Mouse (Mus musculus): ENCODE measurements around the gene Sult5a1. TPM values are rescaled to one million over a fixed set of nuclear protein-coding genes. Genes with fewer than 3 reads are reported as not detected.
"Not testable (repeated sequence)": the region's sequence is repeated elsewhere in the genome, so short reads cannot be mapped to it uniquely, and the experiment has no call there.

The Sult5a1 gene
- 1 to 10 TPM; 5.8 to 6.4 TPM for total RNA-seq (2021)
- long read RNA-seq, experiment 1, partial matches to known transcripts, result 0 of 2 reads
- long read RNA-seq, experiment 1, other reads (novel, unspliced or antisense), result 0 of 2 reads
- long read RNA-seq, experiment 2, partial matches to known transcripts, result 2 of 6 reads
- long read RNA-seq, experiment 2, other reads (novel, unspliced or antisense), result 2 of 6 reads

DNA sequence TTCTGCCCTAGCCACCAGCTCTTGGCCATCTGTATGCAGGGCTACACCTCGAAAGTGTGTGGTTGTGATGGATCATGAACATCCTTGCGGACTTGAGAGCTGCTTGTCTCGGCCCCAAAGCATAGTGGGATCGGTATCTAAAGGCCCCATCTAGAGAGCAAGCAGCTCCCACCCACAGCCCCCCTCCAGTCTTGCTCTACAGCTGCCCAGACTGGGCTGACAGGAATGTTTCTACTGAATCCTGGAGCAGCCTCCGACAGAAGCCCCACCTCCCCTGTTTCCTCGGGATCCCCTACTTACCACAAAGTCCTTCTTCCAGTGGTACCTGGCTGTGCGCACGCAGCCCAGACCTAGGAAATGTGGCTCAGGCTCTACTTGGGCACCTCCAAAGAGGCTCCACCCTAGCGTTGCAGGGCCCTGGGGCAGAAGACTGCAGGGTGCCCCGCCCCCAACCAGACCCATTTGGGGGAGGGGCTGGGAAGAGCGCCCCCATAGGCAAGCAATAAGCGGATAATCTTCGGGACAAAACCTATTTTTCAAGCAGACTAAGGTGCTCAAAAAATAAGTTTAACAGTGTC is at the start of gene Sult5a1:
Sult5a1 (minus strand) TSS at position 428 of the 578 bp plus-strand sequence.
- no peak for DNase-seq

GRCm38 (mm10) chr8:123203571-123203970 is 45.5 kb upstream of the Sult5a1 start:
- DNase-seq, result no peak

- peak; percentile 79 for DNase-seq
Observed at GRCm38 (mm10) chr8:123202288-123202687, 44.2 kb upstream of the Sult5a1 start.

GRCm38 (mm10) chr8:123199864-123200263 is 41.7 kb upstream of the Sult5a1 start:
- DNase-seq, result no peak

- DNase-seq, result not testable (repeated sequence)
Observed at GRCm38 (mm10) chr8:123197016-123197415, 38.9 kb upstream of the Sult5a1 start.

GRCm38 (mm10) chr8:123193771-123194170 is 35.7 kb upstream of the Sult5a1 start:
- no peak for DNase-seq

GRCm38 (mm10) chr8:123191908-123192307 is 33.8 kb upstream of the Sult5a1 start:
- DNase-seq, result no peak

GRCm38 (mm10) chr8:123190678-123191077 is 32.6 kb upstream of the Sult5a1 start:
- peak; percentile 85 for DNase-seq

DNA sequence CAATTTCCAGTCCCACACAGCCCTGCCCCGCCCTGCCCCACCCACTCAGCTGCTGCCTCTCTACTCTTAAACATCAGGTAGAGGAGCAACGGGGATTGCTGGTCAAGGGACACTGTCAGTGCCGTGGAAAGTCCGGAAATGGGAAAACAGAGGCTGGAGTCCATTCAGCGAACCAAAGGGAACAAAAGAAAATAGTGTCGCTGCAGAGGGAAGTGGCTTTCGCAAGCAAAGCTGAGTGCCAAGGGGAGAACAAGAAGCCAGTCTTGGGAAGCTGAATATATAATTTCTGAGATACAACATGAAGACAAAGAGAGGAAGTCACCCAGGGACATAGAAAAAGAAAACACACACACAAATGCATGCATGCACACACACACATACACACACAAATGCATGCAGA is 30.7 kb upstream of the Sult5a1 start:
- DNase-seq, result no peak

DNA sequence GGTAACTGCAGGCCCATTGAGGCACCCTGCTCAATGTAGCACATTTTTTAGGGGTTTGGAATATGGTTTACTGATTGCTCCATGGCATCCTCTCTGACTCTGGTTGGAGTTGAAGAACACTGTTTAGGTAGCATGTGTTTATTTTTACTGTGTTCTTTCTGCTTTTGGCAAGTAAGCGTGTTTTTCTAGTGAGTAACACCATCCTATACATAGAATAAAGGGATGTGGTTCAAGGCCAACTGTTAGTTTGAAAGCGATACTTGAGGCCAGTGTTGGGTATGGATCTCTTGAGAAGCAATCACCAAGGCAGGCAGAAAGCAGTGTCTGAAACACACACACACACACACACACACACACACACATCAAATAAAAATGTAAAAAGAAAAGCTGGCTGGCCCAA is 29.9 kb upstream of the Sult5a1 start:
- no peak for DNase-seq

DNA sequence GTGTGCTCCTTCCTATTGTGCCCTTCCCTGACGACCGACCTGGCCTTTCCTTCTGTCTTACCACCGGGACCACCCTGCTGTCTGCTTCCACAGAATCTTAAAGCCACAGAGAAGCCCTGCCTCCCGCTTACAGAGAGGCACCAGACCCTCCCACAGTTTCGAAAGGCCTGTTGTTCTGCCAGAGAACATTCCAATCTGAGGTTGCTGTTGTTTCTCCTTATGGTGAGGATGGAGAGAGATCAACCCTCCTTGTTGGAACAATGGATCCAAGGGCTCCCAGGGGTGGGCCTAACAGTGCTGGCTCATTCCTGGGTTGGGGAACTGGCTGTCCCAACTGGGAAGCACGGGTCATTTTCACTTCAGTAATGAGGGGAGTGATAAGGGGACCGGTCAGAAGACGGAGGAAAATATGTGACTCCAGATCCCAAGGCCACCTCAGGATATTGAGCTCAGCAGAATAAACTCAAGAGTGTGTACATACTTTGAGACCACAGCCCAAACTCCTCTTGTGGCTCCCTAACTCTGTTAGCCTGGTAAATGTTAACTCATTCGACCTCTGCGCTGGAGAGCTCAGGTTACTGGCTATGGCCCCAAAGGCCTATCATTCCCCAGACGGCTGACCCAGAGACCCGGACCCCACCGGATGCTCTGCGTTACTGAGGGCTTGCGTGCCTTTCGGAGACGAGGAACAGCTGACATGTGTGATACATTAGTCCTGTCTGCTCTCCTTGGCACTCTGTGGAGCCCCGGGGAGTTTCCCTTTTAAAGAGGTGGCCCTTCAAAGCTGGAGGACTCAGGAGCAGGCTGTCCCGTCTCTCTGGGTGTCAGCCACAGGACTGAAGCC is 27.7 kb upstream of the Sult5a1 start, which contains the start of gene Dpep1:
Dpep1 (plus strand) TSS at position 677 of the 844 bp plus-strand sequence.
- peak; percentile 37 for DNase-seq

- DNase-seq, result peak; percentile 37
Observed at GRCm38 (mm10) chr8:123181391-123181790, 23.3 kb upstream of the Sult5a1 start.

- no peak for DNase-seq
Observed at GRCm38 (mm10) chr8:123156070-123156773, 1.9 kb downstream of the Sult5a1 start.

DNA sequence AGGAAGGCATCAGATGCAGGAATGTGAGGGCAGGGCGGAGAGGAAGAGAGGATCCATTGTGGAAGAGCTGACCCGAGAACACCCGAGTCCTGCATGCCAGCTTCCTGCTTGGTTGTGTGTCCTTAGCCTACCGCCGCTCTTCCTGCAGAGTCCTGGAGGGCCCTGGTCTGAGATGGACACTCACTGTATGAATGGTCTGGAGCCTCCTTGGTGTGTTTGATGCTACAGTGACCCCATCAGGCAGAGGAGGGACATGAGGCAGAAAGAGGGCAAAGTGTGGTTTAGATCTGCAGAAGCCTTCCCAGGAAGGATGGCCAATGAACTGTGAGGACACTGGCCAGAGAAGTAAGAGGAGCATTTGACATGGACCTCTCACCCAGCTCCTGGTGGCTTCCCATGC is 2.9 kb downstream of the Sult5a1 start:
- DNase-seq, result peak; percentile 13

GRCm38 (mm10) chr8:123150737-123151171 is 7.4 kb downstream of the Sult5a1 start:
- DNase-seq, result no peak

GRCm38 (mm10) chr8:123146390-123146789 is 11.7 kb downstream of the Sult5a1 start:
- DNase-seq, result peak; percentile 2

DNA sequence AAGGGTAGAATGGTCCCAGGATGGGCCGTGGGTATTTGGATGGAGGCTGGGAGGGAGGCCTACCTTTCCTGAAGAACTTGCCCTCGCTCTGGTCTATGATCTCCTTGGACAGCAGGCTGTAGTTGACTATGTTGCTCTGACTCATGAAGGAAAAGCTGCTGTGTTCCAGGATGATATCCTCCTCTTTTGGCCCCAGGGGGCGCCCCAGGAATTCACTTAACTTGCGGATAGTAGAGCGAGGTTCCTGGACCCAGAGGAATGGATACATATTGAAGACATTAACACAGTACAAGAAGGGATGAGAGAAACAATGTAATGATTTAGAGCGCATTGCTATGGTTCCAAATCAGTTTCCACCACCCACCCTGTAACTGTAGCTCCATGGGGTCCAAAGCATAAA is 12.8 kb downstream of the Sult5a1 start:
- peak; percentile 61 for DNase-seq

DNA sequence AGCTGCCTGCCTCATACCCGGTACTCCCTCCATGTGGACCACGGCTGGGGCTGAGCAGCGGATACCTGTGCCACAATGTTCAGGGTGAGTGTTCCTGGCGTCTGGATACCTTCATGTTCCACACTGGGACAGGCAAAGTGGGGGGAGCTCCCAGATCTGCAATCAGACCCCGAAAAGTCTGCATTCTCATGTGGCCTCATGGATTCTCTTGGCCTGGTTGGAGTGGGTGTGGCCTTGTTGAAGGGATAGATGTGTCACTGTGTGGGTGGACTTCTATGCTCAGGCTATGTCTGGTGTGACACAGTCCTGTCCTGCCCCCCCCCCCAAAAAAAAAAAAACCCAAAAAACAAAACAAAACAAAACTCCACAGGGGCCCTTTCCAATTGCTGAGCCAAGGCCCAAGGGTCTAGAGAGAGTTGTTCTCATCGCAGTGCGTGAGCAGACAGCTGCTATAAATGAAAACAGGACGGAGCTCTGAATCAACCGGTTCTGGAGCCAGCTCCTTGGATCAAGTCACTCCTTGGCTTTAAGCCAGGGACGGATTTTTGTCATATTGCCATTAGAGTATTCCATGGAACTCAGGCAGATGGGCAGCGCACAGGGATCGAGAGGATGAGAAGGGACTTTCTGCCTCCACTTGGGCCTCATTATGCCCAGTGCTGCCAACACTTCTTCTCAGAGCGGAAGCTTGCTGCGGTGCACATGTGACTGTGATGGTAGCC is 16.2 kb downstream of the Sult5a1 start:
- peak; percentile 81 for DNase-seq

DNA sequence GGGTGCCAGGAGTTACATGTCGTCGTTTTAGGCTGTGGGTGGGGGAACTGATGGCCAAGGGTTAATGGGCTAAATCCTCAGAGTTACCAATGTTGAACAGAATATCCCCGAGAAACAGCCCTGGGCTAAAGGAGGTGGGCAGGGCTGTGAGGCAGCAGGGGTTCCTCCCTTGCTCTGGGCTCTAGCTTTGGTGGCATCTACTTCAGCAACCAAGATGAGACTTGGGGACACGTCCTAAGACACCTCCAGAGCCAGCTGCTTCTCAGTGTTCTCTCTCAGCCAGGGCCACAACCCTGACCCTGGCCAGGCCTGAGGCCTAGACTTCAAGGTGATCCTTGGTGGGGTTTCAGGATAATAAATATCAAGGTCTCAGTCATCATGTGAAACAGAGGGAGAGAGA is 19.4 kb downstream of the Sult5a1 start:
- DNase-seq, result no peak

DNA sequence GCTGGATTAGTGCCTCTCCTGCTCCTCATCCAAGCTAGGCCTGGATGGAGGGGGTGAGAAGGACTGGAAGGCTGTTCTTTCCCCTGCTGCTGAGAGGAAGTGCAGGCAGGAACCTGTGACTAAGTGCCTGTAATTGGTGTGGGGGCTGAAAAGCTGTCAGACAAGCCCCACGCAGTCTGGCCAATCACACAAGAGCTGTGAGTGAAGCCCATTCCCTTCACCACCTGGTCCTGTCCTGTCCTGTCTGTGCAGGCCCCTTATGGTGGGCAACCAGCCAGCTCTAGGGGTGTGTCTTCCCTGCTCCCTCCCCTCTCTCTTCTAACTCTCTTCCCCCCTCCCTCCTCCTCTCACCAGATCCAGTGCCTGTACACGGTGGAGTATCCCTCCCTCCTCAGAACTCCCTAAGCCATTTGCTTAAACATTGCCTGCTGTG is 20.5 kb downstream of the Sult5a1 start:
- peak; percentile 62 for DNase-seq

- DNase-seq, result no peak
Observed at GRCm38 (mm10) chr8:123136287-123136686, 21.8 kb downstream of the Sult5a1 start.

DNA sequence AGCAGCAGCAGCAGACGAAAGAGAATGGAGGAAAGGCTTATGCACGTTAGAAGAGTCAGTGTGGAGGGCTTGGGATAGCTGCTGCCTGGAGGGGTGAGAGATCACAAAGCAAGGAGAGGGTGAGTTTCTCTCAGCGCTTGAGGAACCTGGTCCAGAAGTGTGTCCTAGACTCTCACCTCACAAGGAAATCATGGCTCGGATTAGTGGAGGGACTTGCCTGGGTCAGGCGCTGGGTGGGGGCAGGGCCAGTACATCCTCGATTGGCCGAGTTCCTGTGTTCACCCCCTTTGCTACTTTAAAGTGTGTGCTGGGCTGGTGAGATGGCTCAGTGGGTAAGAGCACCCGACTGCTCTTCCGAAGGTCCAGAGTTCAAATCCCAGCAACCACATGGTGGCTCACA is 22.3 kb downstream of the Sult5a1 start:
- no peak for DNase-seq
